Mouse (Mus musculus): ENCODE measurements at regions not wholly inside any gene's neighbourhood (a gene's known extent, or its start where the extent isn't known, plus 50 kb on each side); places are given as distances from the start of the nearest gene placed in this dataset.

DNA sequence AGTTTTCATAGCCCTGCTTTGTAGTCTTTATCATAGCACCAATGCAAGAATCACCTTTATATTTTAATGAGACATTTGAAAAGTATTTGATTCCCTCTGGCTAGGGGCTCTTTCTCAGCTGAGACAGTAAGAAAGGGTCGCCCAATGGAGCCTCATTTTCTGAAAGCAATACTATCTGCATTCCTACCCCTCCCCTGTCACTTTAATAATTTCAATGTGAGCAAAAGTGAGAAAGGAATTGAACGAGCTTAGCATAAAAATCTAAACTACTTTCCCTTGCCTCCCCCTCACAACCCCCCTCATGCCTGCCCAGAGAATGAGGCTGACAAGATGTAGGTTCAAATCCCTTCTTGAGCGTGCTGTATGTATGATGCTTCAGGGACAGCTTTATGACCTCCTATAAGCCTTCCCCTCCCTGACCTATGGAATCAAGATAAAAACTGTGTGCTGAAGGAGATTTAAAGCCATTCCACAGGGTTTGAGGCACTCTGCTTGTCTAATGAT lies 266.6 kb downstream of the Fam49a start:
- Histone ChIP-seq H3K9ac (replicated peaks) (no peak overlapping the region), H3K27me3 (ENCODE audit: insufficient read depth, low read length) (no peaks in the 10 kb centered on the region), H3K4me1 (ENCODE audit: insufficient read depth) (peaks cover under 1% of the 10 kb centered on the region; the same call in 1 of the 2 replicates), H3K4me2 (ENCODE audit: low read depth, low read length) (no peak overlapping the region), H3K4me3 (ENCODE audit: low read depth, low read length) (no peak overlapping the region), H3K9me3 (ENCODE audit: low read length) (no peaks in the 10 kb centered on the region), H3K36me3 (replicated peaks; ENCODE audit: insufficient read depth, low read length) (no peaks in the 10 kb centered on the region), H3K27ac (ENCODE audit: low read depth) (no peak overlapping the region)
- WGBS (ENCODE audit: insufficient replicate concordance), result 69% methylated on average over 3 of the region's 3 CpGs
- TF ChIP-seq EP300 (IDR thresholded peaks at IDR 0.05; ENCODE audit: low read depth) (no peak), CTCF (IDR thresholded peaks at IDR 0.05; ENCODE audit: low read depth) (no peak)
- no peak for ATAC-seq
- DNase-seq, result no peak

DNA sequence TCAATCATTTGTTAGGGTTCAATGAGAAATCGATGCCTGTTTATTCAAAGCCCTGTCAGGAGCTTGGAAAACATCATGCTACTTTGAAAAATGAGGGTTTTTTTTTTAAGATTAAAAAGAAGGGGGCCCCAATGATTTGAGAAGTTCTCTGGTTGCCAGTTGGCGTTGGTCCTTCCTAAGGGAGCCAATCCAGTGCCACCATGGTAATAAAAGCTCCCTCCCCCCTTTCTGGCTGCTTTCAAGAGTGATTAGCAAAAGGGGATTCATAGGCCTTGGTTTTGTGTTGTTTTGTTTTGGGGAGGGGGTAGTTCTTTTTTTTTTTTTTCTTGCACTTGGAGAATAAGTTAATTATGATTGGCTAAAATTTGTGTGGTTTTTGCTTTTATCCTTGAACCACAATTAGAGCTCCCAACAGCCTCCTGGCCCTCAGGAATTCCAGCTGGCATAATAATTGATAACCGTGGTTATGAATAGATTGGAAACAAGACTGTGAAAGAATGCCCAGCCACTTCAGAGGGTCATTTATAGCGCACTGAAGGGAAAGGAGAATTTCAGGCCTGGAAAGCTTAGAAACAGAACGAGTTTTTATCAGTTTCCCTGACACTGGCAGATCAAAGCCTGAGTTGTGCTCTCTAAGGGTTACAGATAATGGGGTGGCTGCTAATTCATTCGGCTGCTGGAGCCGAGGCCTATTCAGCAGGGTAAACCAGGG lies 266.0 kb downstream of the Fam49a start:
- H3K27ac ChIP-seq (ENCODE audit: low read depth), result no peak overlapping the region
- TF ChIP-seq EP300 (IDR thresholded peaks at IDR 0.05; ENCODE audit: low read depth), result no peak
- TF ChIP-seq CTCF (IDR thresholded peaks at IDR 0.05; ENCODE audit: low read depth), result no peak
- DNase-seq (no peak), ATAC-seq (no peak)
- no peaks in the 10 kb centered on the region for H3K9me3 ChIP-seq (ENCODE audit: low read length)
- no peak overlapping the region for H3K4me2 ChIP-seq (ENCODE audit: low read depth, low read length)
- H3K9ac ChIP-seq (replicated peaks), result no peak overlapping the region
- no peaks in the 10 kb centered on the region for H3K27me3 ChIP-seq (ENCODE audit: insufficient read depth, low read length)
- 55% methylated on average over 7 of the region's 7 CpGs for WGBS (ENCODE audit: insufficient replicate concordance)
- H3K36me3 ChIP-seq (replicated peaks; ENCODE audit: insufficient read depth, low read length), result no peaks in the 10 kb centered on the region
- H3K4me3 ChIP-seq (ENCODE audit: low read depth, low read length), result no peak overlapping the region
- no peaks in the 10 kb centered on the region; the same call in 1 of the 2 replicates for H3K4me1 ChIP-seq (ENCODE audit: insufficient read depth)

GRCm38 (mm10) chr12:12527366-12527765 lies 265.4 kb downstream of the Fam49a start:
- Histone ChIP-seq H3K36me3 (replicated peaks; ENCODE audit: insufficient read depth, low read length) (no peaks in the 10 kb centered on the region), H3K9ac (replicated peaks) (no peak overlapping the region), H3K9me3 (ENCODE audit: low read length) (no peaks in the 10 kb centered on the region), H3K4me1 (ENCODE audit: insufficient read depth) (no peaks in the 10 kb centered on the region; the same call in 1 of the 2 replicates), H3K4me3 (ENCODE audit: low read depth, low read length) (no peak overlapping the region), H3K27ac (ENCODE audit: low read depth) (no peak overlapping the region), H3K27me3 (ENCODE audit: insufficient read depth, low read length) (no peaks in the 10 kb centered on the region), H3K4me2 (ENCODE audit: low read depth, low read length) (no peak overlapping the region)
- ATAC-seq, result no peak; the same call in 1 of the 2 replicates
- 76% methylated on average over 3 of the region's 3 CpGs for WGBS (ENCODE audit: insufficient replicate concordance)
- TF ChIP-seq CTCF (IDR thresholded peaks at IDR 0.05; ENCODE audit: low read depth) (no peak), EP300 (IDR thresholded peaks at IDR 0.05; ENCODE audit: low read depth) (no peak)
- DNase-seq, result no peak

GRCm38 (mm10) chr12:12520311-12520852 lies 258.4 kb downstream of the Fam49a start:
- Histone ChIP-seq H3K4me3 (ENCODE audit: low read depth, low read length) (no peak overlapping the region), H3K36me3 (replicated peaks; ENCODE audit: insufficient read depth, low read length) (no peaks in the 10 kb centered on the region), H3K4me1 (ENCODE audit: insufficient read depth) (no peaks in the 10 kb centered on the region), H3K4me2 (ENCODE audit: low read depth, low read length) (no peak overlapping the region), H3K27me3 (ENCODE audit: insufficient read depth, low read length) (no peaks in the 10 kb centered on the region), H3K27ac (ENCODE audit: low read depth) (no peak overlapping the region), H3K9me3 (ENCODE audit: low read length) (no peaks in the 10 kb centered on the region), H3K9ac (replicated peaks) (no peak overlapping the region)
- 76% methylated on average over 8 of the region's 8 CpGs for WGBS (ENCODE audit: insufficient replicate concordance)
- TF ChIP-seq CTCF (IDR thresholded peaks at IDR 0.05; ENCODE audit: low read depth) (no peak), EP300 (IDR thresholded peaks at IDR 0.05; ENCODE audit: low read depth) (no peak)
- ATAC-seq (no peak), DNase-seq (no peak)

DNA sequence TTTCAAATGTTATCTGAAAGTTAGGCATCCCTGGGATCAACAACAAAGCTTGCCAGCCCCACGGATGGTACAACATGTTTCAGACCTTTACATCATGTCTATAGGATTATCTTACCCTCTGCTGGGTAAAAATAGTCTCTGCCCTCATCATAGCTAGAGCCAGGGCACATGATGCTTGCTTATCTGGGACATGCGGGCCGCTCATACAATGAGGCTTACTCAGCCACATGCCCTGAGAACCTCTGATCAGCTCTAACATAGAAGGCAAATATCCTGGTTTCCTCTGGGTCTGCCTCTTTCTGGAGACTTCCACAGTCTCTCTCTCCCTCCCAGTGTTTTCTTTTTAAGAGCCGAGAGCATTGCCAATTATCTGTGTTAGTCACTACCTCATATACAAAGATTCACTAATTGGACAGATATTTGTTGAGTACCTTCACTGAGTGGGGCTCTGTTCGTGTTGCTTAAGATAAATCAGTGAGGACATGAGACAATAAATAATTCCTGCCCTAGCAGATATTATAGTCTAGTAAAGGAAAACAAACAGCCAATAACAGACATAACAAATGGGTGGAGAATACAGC lies 256.6 kb downstream of the Fam49a start:
- no peak overlapping the region for H3K27ac ChIP-seq (ENCODE audit: low read depth)
- TF ChIP-seq CTCF (IDR thresholded peaks at IDR 0.05; ENCODE audit: low read depth) (no peak), EP300 (IDR thresholded peaks at IDR 0.05; ENCODE audit: low read depth) (no peak)
- no peaks in the 10 kb centered on the region for H3K27me3 ChIP-seq (ENCODE audit: insufficient read depth, low read length)
- H3K9me3 ChIP-seq (ENCODE audit: low read length), result no peaks in the 10 kb centered on the region
- H3K4me3 ChIP-seq (ENCODE audit: low read depth, low read length), result no peak overlapping the region
- no peaks in the 10 kb centered on the region for H3K4me1 ChIP-seq (ENCODE audit: insufficient read depth)
- no peaks in the 10 kb centered on the region for H3K36me3 ChIP-seq (replicated peaks; ENCODE audit: insufficient read depth, low read length)
- 65% methylated on average over 5 of the region's 5 CpGs for WGBS (ENCODE audit: insufficient replicate concordance)
- no peak for ATAC-seq
- DNase-seq, result no peak
- no peak overlapping the region for H3K9ac ChIP-seq (replicated peaks)
- H3K4me2 ChIP-seq (ENCODE audit: low read depth, low read length), result no peak overlapping the region

GRCm38 (mm10) chr12:12517020-12517419 lies 255.1 kb downstream of the Fam49a start:
- Histone ChIP-seq H3K4me1 (ENCODE audit: insufficient read depth) (no peaks in the 10 kb centered on the region), H3K27ac (ENCODE audit: low read depth) (no peak overlapping the region), H3K36me3 (replicated peaks; ENCODE audit: insufficient read depth, low read length) (no peaks in the 10 kb centered on the region), H3K9me3 (ENCODE audit: low read length) (no peaks in the 10 kb centered on the region), H3K4me2 (ENCODE audit: low read depth, low read length) (no peak overlapping the region), H3K9ac (replicated peaks) (no peak overlapping the region), H3K4me3 (ENCODE audit: low read depth, low read length) (no peak overlapping the region), H3K27me3 (ENCODE audit: insufficient read depth, low read length) (no peaks in the 10 kb centered on the region)
- WGBS (ENCODE audit: insufficient replicate concordance), result 84% methylated on average over 4 of the region's 4 CpGs
- ATAC-seq (no peak), DNase-seq (no peak)
- no peak for TF ChIP-seq CTCF (IDR thresholded peaks at IDR 0.05; ENCODE audit: low read depth)
- TF ChIP-seq EP300 (IDR thresholded peaks at IDR 0.05; ENCODE audit: low read depth), result no peak

Measured in liver, postnatal 0 days (tissue).